9 mouse cellular contexts compared by ENCODE assay signal in the genomic region with DNA sequence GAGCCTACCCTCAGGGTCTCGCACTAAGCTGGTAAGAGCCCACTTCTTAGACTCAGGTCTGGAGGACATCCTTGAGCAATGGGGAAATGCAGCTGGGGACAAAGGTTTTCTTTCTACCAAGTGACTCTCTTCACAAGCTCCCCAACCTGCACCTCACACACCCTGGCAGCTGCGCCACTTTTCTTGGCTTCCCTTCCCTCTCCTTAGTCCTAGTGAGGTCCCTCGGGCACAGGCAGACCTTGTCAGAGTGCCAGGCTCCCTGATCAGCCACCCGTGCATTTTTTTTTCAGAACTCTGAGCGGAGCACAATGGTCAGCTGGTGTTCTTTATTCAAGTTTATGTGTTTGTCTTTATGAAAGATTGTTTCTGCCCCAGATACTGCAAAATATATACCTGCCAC.
DNase-seq lines count a peak whose midpoint lies in the region; ATAC-seq lines count a peak whose summit lies in the region.
"Had no signal": no experiment of that assay in that cellular context is flagged by ENCODE, and none has a peak within 500 bp of the region (broad histone marks: within the 10 kb centered on the region; RNA-seq: fewer than 3 reads in every experiment).

No protein-coding gene starts in this region.

- ATAC-seq in megakaryocyte-erythroid progenitor cell, adult 5-6 weeks (replicated peaks; ENCODE audit: low FRiP score, low TSS enrichment, poor library complexity, severe bottlenecking) = no peak

- DNase-seq in adrenal gland, adult 2 months = peak; percentile 75
- no peak for DNase-seq in adrenal gland, adult 18-20 months (ENCODE audit: low spot score in 2 of 2)
- DNase-seq in left cerebral cortex, postnatal 4 days = peak; percentile 89
- DNase-seq in left cerebral cortex, postnatal 25 days (ENCODE audit: low spot score in 2 of 2) = no peak
- peak; percentile 79 for DNase-seq in cerebellum, adult 9-11 months
- DNase-seq in kidney, postnatal 25 days = peak; percentile 91 to 94
- DNase-seq in frontal cortex, postnatal 25 days (ENCODE audit: low spot score in 2 of 2) = no peak
- DNase-seq: thymus, adult 18-20 months had no signal

- intact Hi-C loops in left cerebral cortex, postnatal 4 days (cut with DNase I) = loop anchor here (5.0 kb wide), 1 partner anchor 56 kb away; no protein-coding TSS in a partner anchor
- intact Hi-C loops in left cerebral cortex, postnatal 25 days (cut with DNase I) = loop anchor here (10.0 kb wide), 1 partner anchor 418 kb away; no protein-coding TSS in a partner anchor

Comparison
In these comparisons a context has a peak if more than half of its experiments do, and no peak if none do; other contexts are left out.
1. DNase-seq: peak in adrenal gland, adult 2 months (single experiment), left cerebral cortex, postnatal 4 days (single experiment), cerebellum, adult 9-11 months (single experiment) and kidney, postnatal 25 days (2 of 2); none in adrenal gland, adult 18-20 months (0 of 2), left cerebral cortex, postnatal 25 days (0 of 2) and frontal cortex, postnatal 25 days (0 of 2).